Mouse (Mus musculus): ENCODE results near the gene Lrrc61. TPM values are rescaled to one million over a fixed set of nuclear protein-coding genes. Genes with fewer than 3 reads are reported as not detected.

Lrrc61 gene
- polyA plus RNA-seq, 1 experiment from 2014 or later, result 1.6 TPM

Other genes with a start within 250 kb of the Lrrc61 start
- 3.9 and 4.1 TPM in 2 replicates for gene Krba1, start 159.2 kb upstream of the Lrrc61 start, polyA plus RNA-seq (2016; fragmentation: Nextera tagmentation; extraction: Ambion mirVana)
- 2.9 and 3.9 TPM in 2 replicates for gene Zfp467, start 109.0 kb upstream of the Lrrc61 start, polyA plus RNA-seq (2016; fragmentation: Nextera tagmentation; extraction: Ambion mirVana)
- 0.04 TPM in 1 of 2 replicates, not detected in the other for gene Sspo, start 106.6 kb upstream of the Lrrc61 start, polyA plus RNA-seq (2016; fragmentation: Nextera tagmentation; extraction: Ambion mirVana)
- gene Atp6v0e2, start 17.2 kb upstream of the Lrrc61 start, polyA plus RNA-seq (2016; fragmentation: Nextera tagmentation; extraction: Ambion mirVana), result 1.8 and 2.3 TPM in 2 replicates
- 6.1 and 6.8 TPM in 2 replicates for gene Rarres2, start 18.0 kb downstream of the Lrrc61 start, polyA plus RNA-seq (2016; fragmentation: Nextera tagmentation; extraction: Ambion mirVana)
- gene Gm45021, start 34.8 kb downstream of the Lrrc61 start, polyA plus RNA-seq (2016; fragmentation: Nextera tagmentation; extraction: Ambion mirVana), result 0.44 TPM in 1 of 2 replicates, not detected in the other
- gene Repin1, start 39.1 kb downstream of the Lrrc61 start, polyA plus RNA-seq (2016; fragmentation: Nextera tagmentation; extraction: Ambion mirVana), result 11.8 and 13.2 TPM in 2 replicates
- gene Gm44965, start 39.1 kb downstream of the Lrrc61 start, polyA plus RNA-seq (2016; fragmentation: Nextera tagmentation; extraction: Ambion mirVana), result not detected in 2 replicates
- 2.0 and 2.2 TPM in 2 replicates for gene Zfp775, start 47.3 kb downstream of the Lrrc61 start, polyA plus RNA-seq (2016; fragmentation: Nextera tagmentation; extraction: Ambion mirVana)
- 0.30 and 0.50 TPM in 2 replicates for gene AI854703, start 72.0 kb downstream of the Lrrc61 start, polyA plus RNA-seq (2016; fragmentation: Nextera tagmentation; extraction: Ambion mirVana)
- gene Gimap8, start 92.4 kb downstream of the Lrrc61 start, polyA plus RNA-seq (2016; fragmentation: Nextera tagmentation; extraction: Ambion mirVana), result 0.93 and 1.0 TPM in 2 replicates
- 11.4 and 12.9 TPM in 2 replicates for gene Gimap9, start 121.3 kb downstream of the Lrrc61 start, polyA plus RNA-seq (2016; fragmentation: Nextera tagmentation; extraction: Ambion mirVana)
- gene Gimap4, start 129.8 kb downstream of the Lrrc61 start, polyA plus RNA-seq (2016; fragmentation: Nextera tagmentation; extraction: Ambion mirVana), result 15.7 and 15.9 TPM in 2 replicates
- gene Gimap6, start 153.4 kb downstream of the Lrrc61 start, polyA plus RNA-seq (2016; fragmentation: Nextera tagmentation; extraction: Ambion mirVana), result 11.7 and 12.7 TPM in 2 replicates
- 0.75 and 1.2 TPM in 2 replicates for gene Gm28053, start 163.8 kb downstream of the Lrrc61 start, polyA plus RNA-seq (2016; fragmentation: Nextera tagmentation; extraction: Ambion mirVana)
- gene Gimap7, start 163.8 kb downstream of the Lrrc61 start, polyA plus RNA-seq (2016; fragmentation: Nextera tagmentation; extraction: Ambion mirVana), result 0.10 and 0.18 TPM in 2 replicates
- gene Gimap1, start 184.3 kb downstream of the Lrrc61 start, polyA plus RNA-seq (2016; fragmentation: Nextera tagmentation; extraction: Ambion mirVana), result 10.9 and 11.9 TPM in 2 replicates
- gene Gimap5, start 191.4 kb downstream of the Lrrc61 start, polyA plus RNA-seq (2016; fragmentation: Nextera tagmentation; extraction: Ambion mirVana), result 3.0 and 3.7 TPM in 2 replicates
- not detected in 2 replicates for gene Gimap3, start 216.1 kb downstream of the Lrrc61 start, polyA plus RNA-seq (2016; fragmentation: Nextera tagmentation; extraction: Ambion mirVana)

Data from liver, embryonic 12.5 days (tissue).